Mouse (Mus musculus): ENCODE measurements at regions not wholly inside any gene's neighbourhood (a gene's known extent, or its start where the extent isn't known, plus 50 kb on each side); places are given as distances from the start of the nearest gene placed in this dataset.

GRCm38 (mm10) chr17:47150636-47151035 lies 140.3 kb upstream of the Ubr2 start:
- TF ChIP-seq TAL1 (IDR thresholded peaks at IDR 0.05; ENCODE audit: low read length) (no peak), GATA1 (IDR thresholded peaks at IDR 0.05; ENCODE audit: low read length) (no peak)
